Mouse (Mus musculus): ENCODE data around the gene Camk1.
A peak's percentile ranks its signal among the peaks of the same experiment; 100 is the strongest.

GRCm38 (mm10) chr6:113306322-113306985 lies 37.3 kb downstream of the Camk1 start:
- TF ChIP-seq CTCF (IDR thresholded peaks at IDR 0.05; ENCODE audit: low read depth, low read length): no peak
- peak; percentile 69 for TF ChIP-seq POLR2A (IDR thresholded peaks at IDR 0.05; ENCODE audit: extremely low read depth, insufficient read depth, low read length)

All from liver, adult 2 months (tissue).